Mouse (Mus musculus): ENCODE results near the gene Rnft1. TPM values are rescaled to one million over a fixed set of nuclear protein-coding genes. Genes with fewer than 3 reads are reported as not detected.
"Not testable (repeated sequence)": the region's sequence is repeated elsewhere in the genome, so short reads cannot be mapped to it uniquely, and the experiment has no call there.

Gene Rnft1
- polyA plus RNA-seq (2015; fragmentation: Nextera tagmentation; extraction: Ambion mirVana): 14.4 and 14.5 TPM in 2 replicates

- ATAC-seq: peak; percentile 95
- Histone ChIP-seq H3K36me3 (ENCODE audit: control insufficient read depth, insufficient read depth, low read length) (no peaks in the 10 kb centered on the region), H3K9me3 (replicated peaks; ENCODE audit: control insufficient read depth, low read length, poor library complexity, severe bottlenecking) (no peaks in the 10 kb centered on the region), H3K4me3 (ENCODE audit: low read depth, low read length) (peak within 1 kb of the TSS; percentile 67), H3K27ac (ENCODE audit: low read length) (peak within 1 kb of the TSS; percentile 79), H3K27me3 (ENCODE audit: control insufficient read depth, insufficient read depth, low read depth, low read length) (no peaks in the 10 kb centered on the region), H3K9ac (ENCODE audit: low read depth, low read length) (peak within 1 kb of the TSS; percentile 72), H3K4me1 (ENCODE audit: control insufficient read depth, insufficient read depth, low read length) (peaks cover 9% of the 10 kb centered on the region), H3K4me2 (ENCODE audit: low read length) (peak within 1 kb of the TSS; percentile 56)
- WGBS: under 1% methylated on average over 67 of the region's 68 CpGs
Observed at GRCm38 (mm10) chr11:86484101-86484868, at the start of gene Rnft1. Rnft1 (plus strand) TSS chr11:86484657.

GRCm38 (mm10) chr11:86436843-86437242 is 47.6 kb upstream of the Rnft1 start:
- 27% methylated on average over 5 of the region's 5 CpGs for WGBS
- H3K9ac ChIP-seq (ENCODE audit: low read depth, low read length): no peak overlapping the region
- no peaks in the 10 kb centered on the region for H3K9me3 ChIP-seq (replicated peaks; ENCODE audit: control insufficient read depth, low read length, poor library complexity, severe bottlenecking)
- H3K4me3 ChIP-seq (ENCODE audit: low read depth, low read length): no peak overlapping the region
- no peaks in the 10 kb centered on the region for H3K36me3 ChIP-seq (ENCODE audit: control insufficient read depth, insufficient read depth, low read length)
- H3K27me3 ChIP-seq (ENCODE audit: control insufficient read depth, insufficient read depth, low read depth, low read length): no peaks in the 10 kb centered on the region
- H3K4me1 ChIP-seq (ENCODE audit: control insufficient read depth, insufficient read depth, low read length): no peaks in the 10 kb centered on the region
- no peak for ATAC-seq
- no peak overlapping the region for H3K27ac ChIP-seq (ENCODE audit: low read length)
- H3K4me2 ChIP-seq (ENCODE audit: low read length): no peak overlapping the region

- H3K9ac ChIP-seq (ENCODE audit: low read depth, low read length): no peak overlapping the region
- 49% methylated on average over 4 of the region's 4 CpGs for WGBS
- ATAC-seq: no peak
Observed at GRCm38 (mm10) chr11:86438261-86438660, 46.2 kb upstream of the Rnft1 start.

GRCm38 (mm10) chr11:86440791-86441190 is 43.7 kb upstream of the Rnft1 start:
- no peaks in the 10 kb centered on the region for H3K36me3 ChIP-seq (ENCODE audit: control insufficient read depth, insufficient read depth, low read length)
- no peaks in the 10 kb centered on the region for H3K4me1 ChIP-seq (ENCODE audit: control insufficient read depth, insufficient read depth, low read length)
- H3K9me3 ChIP-seq (replicated peaks; ENCODE audit: control insufficient read depth, low read length, poor library complexity, severe bottlenecking): no peaks in the 10 kb centered on the region
- H3K4me3 ChIP-seq (ENCODE audit: low read depth, low read length): no peak overlapping the region
- H3K27me3 ChIP-seq (ENCODE audit: control insufficient read depth, insufficient read depth, low read depth, low read length): no peaks in the 10 kb centered on the region
- no peak for ATAC-seq
- H3K4me2 ChIP-seq (ENCODE audit: low read length): no peak overlapping the region
- H3K9ac ChIP-seq (ENCODE audit: low read depth, low read length): no peak overlapping the region
- H3K27ac ChIP-seq (ENCODE audit: low read length): no peak overlapping the region
- 72% methylated on average over 5 of the region's 5 CpGs for WGBS

More at GRCm38 (mm10) chr11:86438261-86438660, 46.2 kb upstream of the Rnft1 start:
- H3K27me3 ChIP-seq (ENCODE audit: control insufficient read depth, insufficient read depth, low read depth, low read length): no peaks in the 10 kb centered on the region
- H3K9me3 ChIP-seq (replicated peaks; ENCODE audit: control insufficient read depth, low read length, poor library complexity, severe bottlenecking): no peaks in the 10 kb centered on the region
- no peak overlapping the region for H3K4me3 ChIP-seq (ENCODE audit: low read depth, low read length)
- H3K4me1 ChIP-seq (ENCODE audit: control insufficient read depth, insufficient read depth, low read length): no peaks in the 10 kb centered on the region
- no peak overlapping the region for H3K4me2 ChIP-seq (ENCODE audit: low read length)
- H3K36me3 ChIP-seq (ENCODE audit: control insufficient read depth, insufficient read depth, low read length): no peaks in the 10 kb centered on the region
- H3K27ac ChIP-seq (ENCODE audit: low read length): no peak overlapping the region

GRCm38 (mm10) chr11:86453991-86454390 is 30.5 kb upstream of the Rnft1 start:
- 83% methylated on average over 5 of the region's 5 CpGs for WGBS
- no peaks in the 10 kb centered on the region for H3K9me3 ChIP-seq (replicated peaks; ENCODE audit: control insufficient read depth, low read length, poor library complexity, severe bottlenecking)
- no peak for ATAC-seq

GRCm38 (mm10) chr11:86457545-86457944 is 26.9 kb upstream of the Rnft1 start:
- H3K4me3 ChIP-seq (ENCODE audit: low read depth, low read length): no peak overlapping the region
- H3K36me3 ChIP-seq (ENCODE audit: control insufficient read depth, insufficient read depth, low read length): no peaks in the 10 kb centered on the region
- no peak overlapping the region for H3K27ac ChIP-seq (ENCODE audit: low read length)
- no peak for ATAC-seq
- no peak overlapping the region for H3K4me2 ChIP-seq (ENCODE audit: low read length)
- no peaks in the 10 kb centered on the region for H3K4me1 ChIP-seq (ENCODE audit: control insufficient read depth, insufficient read depth, low read length)
- no peaks in the 10 kb centered on the region for H3K27me3 ChIP-seq (ENCODE audit: control insufficient read depth, insufficient read depth, low read depth, low read length)
- H3K9me3 ChIP-seq (replicated peaks; ENCODE audit: control insufficient read depth, low read length, poor library complexity, severe bottlenecking): no peaks in the 10 kb centered on the region
- WGBS: 82% methylated on average over 6 of the region's 6 CpGs
- no peak overlapping the region for H3K9ac ChIP-seq (ENCODE audit: low read depth, low read length)

More at GRCm38 (mm10) chr11:86453991-86454390, 30.5 kb upstream of the Rnft1 start:
- no peaks in the 10 kb centered on the region for H3K27me3 ChIP-seq (ENCODE audit: control insufficient read depth, insufficient read depth, low read depth, low read length)
- no peak overlapping the region for H3K27ac ChIP-seq (ENCODE audit: low read length)
- no peak overlapping the region for H3K9ac ChIP-seq (ENCODE audit: low read depth, low read length)
- H3K4me2 ChIP-seq (ENCODE audit: low read length): no peak overlapping the region
- no peaks in the 10 kb centered on the region for H3K36me3 ChIP-seq (ENCODE audit: control insufficient read depth, insufficient read depth, low read length)
- no peaks in the 10 kb centered on the region for H3K4me1 ChIP-seq (ENCODE audit: control insufficient read depth, insufficient read depth, low read length)
- H3K4me3 ChIP-seq (ENCODE audit: low read depth, low read length): no peak overlapping the region

GRCm38 (mm10) chr11:86458866-86459265 is 25.6 kb upstream of the Rnft1 start:
- Histone ChIP-seq H3K36me3 (ENCODE audit: control insufficient read depth, insufficient read depth, low read length) (no peaks in the 10 kb centered on the region), H3K4me2 (ENCODE audit: low read length) (no peak overlapping the region), H3K4me1 (ENCODE audit: control insufficient read depth, insufficient read depth, low read length) (no peaks in the 10 kb centered on the region), H3K27ac (ENCODE audit: low read length) (no peak overlapping the region), H3K9ac (ENCODE audit: low read depth, low read length) (no peak overlapping the region), H3K9me3 (replicated peaks; ENCODE audit: control insufficient read depth, low read length, poor library complexity, severe bottlenecking) (no peaks in the 10 kb centered on the region), H3K27me3 (ENCODE audit: control insufficient read depth, insufficient read depth, low read depth, low read length) (no peaks in the 10 kb centered on the region), H3K4me3 (ENCODE audit: low read depth, low read length) (no peak overlapping the region)
- no peak for ATAC-seq
- 91% methylated on average over 6 of the region's 6 CpGs for WGBS

GRCm38 (mm10) chr11:86462579-86462978 is 21.9 kb upstream of the Rnft1 start:
- no peaks in the 10 kb centered on the region for H3K27me3 ChIP-seq (ENCODE audit: control insufficient read depth, insufficient read depth, low read depth, low read length)
- no peaks in the 10 kb centered on the region for H3K4me1 ChIP-seq (ENCODE audit: control insufficient read depth, insufficient read depth, low read length)
- no peaks in the 10 kb centered on the region for H3K36me3 ChIP-seq (ENCODE audit: control insufficient read depth, insufficient read depth, low read length)
- ATAC-seq: no peak
- no peaks in the 10 kb centered on the region for H3K9me3 ChIP-seq (replicated peaks; ENCODE audit: control insufficient read depth, low read length, poor library complexity, severe bottlenecking)
- H3K4me3 ChIP-seq (ENCODE audit: low read depth, low read length): no peak overlapping the region
- no peak overlapping the region for H3K27ac ChIP-seq (ENCODE audit: low read length)
- H3K4me2 ChIP-seq (ENCODE audit: low read length): no peak overlapping the region
- no peak overlapping the region for H3K9ac ChIP-seq (ENCODE audit: low read depth, low read length)

- not testable (repeated sequence) for H3K27me3 ChIP-seq (ENCODE audit: control insufficient read depth, insufficient read depth, low read depth, low read length); H3K4me1 ChIP-seq (ENCODE audit: control insufficient read depth, insufficient read depth, low read length); H3K27ac ChIP-seq (ENCODE audit: low read length); H3K9ac ChIP-seq (ENCODE audit: low read depth, low read length); H3K4me2 ChIP-seq (ENCODE audit: low read length); ATAC-seq; H3K9me3 ChIP-seq (replicated peaks; ENCODE audit: control insufficient read depth, low read length, poor library complexity, severe bottlenecking); H3K4me3 ChIP-seq (ENCODE audit: low read depth, low read length); H3K36me3 ChIP-seq (ENCODE audit: control insufficient read depth, insufficient read depth, low read length)
- WGBS: 18% methylated on average over 8 of the region's 8 CpGs
Observed at GRCm38 (mm10) chr11:86464275-86464674, 20.2 kb upstream of the Rnft1 start.
